Mouse (Mus musculus) testis, adult 2 months (tissue): ENCODE results near the gene Glipr2. TPM values are rescaled to one million over a fixed set of nuclear protein-coding genes. Genes with fewer than 3 reads are reported as not detected.

Experiments used
- H3K27ac ChIP-seq: fragments of 200-500 bp; 2 replicates; pipeline ENCODE4 v1.5.1; 2012; ENCODE audit warnings: low read depth, low read length; ENCODE audit not compliant: control insufficient read depth, insufficient read depth
- H3K27me3 ChIP-seq: fragments of 200-500 bp; 2 replicates; pipeline ENCODE4 v1.6.1; 2012; ENCODE audit warnings: mild to moderate bottlenecking, low read length, moderate library complexity; ENCODE audit not compliant: control insufficient read depth, insufficient read depth
- H3K36me3 ChIP-seq: fragments of 200-500 bp; 2 replicates; pipeline ENCODE4 v1.6.1; 2012; ENCODE audit warnings: mild to moderate bottlenecking, low read length; ENCODE audit not compliant: control insufficient read depth, insufficient read depth
- H3K4me1 ChIP-seq: fragments of 200-500 bp; 2 replicates; pipeline ENCODE4 v1.6.1; 2012; ENCODE audit warnings: low read length; ENCODE audit not compliant: control insufficient read depth, insufficient read depth
- H3K4me3 ChIP-seq: fragments of 200-500 bp; 2 replicates; pipeline ENCODE4 v1.5.1; 2012; ENCODE audit warnings: low read depth, mild to moderate bottlenecking, low read length, moderate library complexity, mixed read lengths; ENCODE audit not compliant: control insufficient read depth
- CTCF ChIP-seq: fragments of 200-500 bp; IDR thresholded peaks from 2 replicates; pipeline ENCODE4 v1.5.1; 2012; ENCODE audit warnings: low read depth, mild to moderate bottlenecking, inconsistent platforms, low read length, moderate library complexity; ENCODE audit not compliant: control insufficient read depth, insufficient read depth, insufficient replicate concordance
- POLR2A ChIP-seq: fragments of 200-500 bp; IDR thresholded peaks from 2 replicates; pipeline ENCODE4 v1.6.1; 2012; ENCODE audit warnings: low read depth, mild to moderate bottlenecking, inconsistent platforms, low read length, moderate library complexity; ENCODE audit not compliant: control insufficient read depth
- polyA plus RNA-seq: library from polyadenylated mRNA; depleted of rRNA; stranded (reverse); fragments of >200 nt; gene quantifications from 2 replicates; pipeline ENCODE4 v1.2.3, GENCODE M21; 2012

Gene Glipr2
- polyA plus RNA-seq, 1 experiment = 1.6 TPM

DNA sequence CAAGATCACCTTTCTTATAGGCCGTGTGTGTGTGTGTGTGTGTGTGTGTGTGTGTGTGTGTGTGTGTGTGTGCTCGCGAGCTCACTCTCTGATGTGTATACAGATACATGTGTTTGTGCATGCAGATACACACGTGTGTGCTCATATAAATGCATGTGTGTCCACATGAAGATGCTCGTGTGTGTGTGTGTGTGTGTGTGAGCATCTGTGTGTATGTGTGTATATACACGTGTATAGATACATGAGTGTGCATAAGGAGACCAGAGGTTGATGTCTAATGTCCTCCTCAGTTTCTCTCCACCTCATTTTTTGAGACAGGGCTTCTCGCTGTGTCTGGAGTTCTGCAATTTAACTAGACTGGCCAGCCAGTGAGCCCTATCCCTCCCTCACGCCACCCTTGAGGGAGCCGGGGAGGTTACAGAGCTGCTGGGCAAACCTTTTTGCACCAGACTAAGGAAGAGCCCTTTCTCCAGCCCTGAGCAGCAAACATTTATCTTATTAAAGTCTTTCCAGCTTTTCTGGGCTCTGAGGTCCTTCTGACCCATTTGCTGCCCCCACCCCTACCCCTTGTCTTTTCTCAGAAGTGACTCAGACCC, 14.4 kb downstream of the Glipr2 start:
- no peaks in the 10 kb centered on the region for H3K27me3 ChIP-seq
- H3K27ac ChIP-seq = no peak overlapping the region
- TF ChIP-seq POLR2A (no peak), CTCF (no peak)
- no peaks in the 10 kb centered on the region for H3K36me3 ChIP-seq
- no peak overlapping the region for H3K4me3 ChIP-seq
- peaks cover 2% of the 10 kb centered on the region; the same call in 1 of the 2 replicates for H3K4me1 ChIP-seq

GRCm38 (mm10) chr4:43972137-43972591, 15.0 kb downstream of the Glipr2 start:
- TF ChIP-seq POLR2A (no peak), CTCF (no peak)
- peaks cover 2% of the 10 kb centered on the region; the same call in 1 of the 2 replicates for H3K4me1 ChIP-seq
- no peaks in the 10 kb centered on the region for H3K27me3 ChIP-seq
- no peak overlapping the region for H3K4me3 ChIP-seq
- no peaks in the 10 kb centered on the region for H3K36me3 ChIP-seq
- no peak overlapping the region for H3K27ac ChIP-seq

- Histone ChIP-seq H3K27me3 (no peaks in the 10 kb centered on the region), H3K4me3 (no peak overlapping the region), H3K27ac (no peak overlapping the region), H3K4me1 (peaks cover 4% of the 10 kb centered on the region; the same call in 1 of the 2 replicates), H3K36me3 (no peaks in the 10 kb centered on the region)
- TF ChIP-seq POLR2A (no peak), CTCF (no peak)
Observed at GRCm38 (mm10) chr4:43973526-43973981, 16.4 kb downstream of the Glipr2 start.

GRCm38 (mm10) chr4:43974914-43975616, 17.9 kb downstream of the Glipr2 start:
- peaks cover 2% of the 10 kb centered on the region for H3K4me1 ChIP-seq
- no peak overlapping the region for H3K27ac ChIP-seq
- no peaks in the 10 kb centered on the region for H3K27me3 ChIP-seq
- TF ChIP-seq CTCF (no peak), POLR2A (no peak)
- no peak overlapping the region for H3K4me3 ChIP-seq
- H3K36me3 ChIP-seq = no peaks in the 10 kb centered on the region

DNA sequence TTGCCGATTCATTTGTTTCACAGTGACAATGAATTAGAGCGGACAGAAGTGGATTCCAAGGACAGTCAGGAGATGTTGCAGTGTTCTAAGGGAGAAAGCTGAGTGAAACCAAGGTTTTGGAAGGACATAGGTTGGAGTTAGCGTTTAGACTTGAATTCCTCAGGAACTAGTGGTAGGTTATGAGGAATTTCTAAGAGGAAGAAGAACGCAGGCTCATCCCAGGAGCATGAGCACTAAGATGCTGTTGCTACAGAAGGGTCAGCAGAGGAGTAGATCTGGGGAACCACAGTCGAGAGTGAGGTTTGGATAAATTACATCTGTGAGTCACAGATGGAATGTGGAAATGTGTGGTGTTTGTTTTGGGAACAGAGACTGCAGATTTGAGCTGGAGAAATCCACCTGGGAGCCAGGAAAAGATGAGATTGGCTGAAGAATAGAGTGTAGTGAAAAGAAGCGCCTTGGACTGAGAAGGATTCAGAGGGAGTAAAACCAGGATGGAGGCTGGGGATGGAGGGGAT, 19.1 kb downstream of the Glipr2 start:
- H3K4me3 ChIP-seq = no peak overlapping the region
- H3K27ac ChIP-seq = no peak overlapping the region
- H3K36me3 ChIP-seq = no peaks in the 10 kb centered on the region
- TF ChIP-seq POLR2A (no peak), CTCF (no peak)
- peaks cover 2% of the 10 kb centered on the region for H3K4me1 ChIP-seq
- no peaks in the 10 kb centered on the region for H3K27me3 ChIP-seq

GRCm38 (mm10) chr4:43978521-43979443, 21.6 kb downstream of the Glipr2 start:
- H3K36me3 ChIP-seq = no peaks in the 10 kb centered on the region
- H3K27ac ChIP-seq = peak overlapping the region; percentile 59
- H3K4me1 ChIP-seq = peaks cover 14% of the 10 kb centered on the region
- H3K27me3 ChIP-seq = peaks cover 2% of the 10 kb centered on the region; the same call in 1 of the 2 replicates
- H3K4me3 ChIP-seq = no peak overlapping the region
- TF ChIP-seq POLR2A (no peak), CTCF (no peak)

DNA sequence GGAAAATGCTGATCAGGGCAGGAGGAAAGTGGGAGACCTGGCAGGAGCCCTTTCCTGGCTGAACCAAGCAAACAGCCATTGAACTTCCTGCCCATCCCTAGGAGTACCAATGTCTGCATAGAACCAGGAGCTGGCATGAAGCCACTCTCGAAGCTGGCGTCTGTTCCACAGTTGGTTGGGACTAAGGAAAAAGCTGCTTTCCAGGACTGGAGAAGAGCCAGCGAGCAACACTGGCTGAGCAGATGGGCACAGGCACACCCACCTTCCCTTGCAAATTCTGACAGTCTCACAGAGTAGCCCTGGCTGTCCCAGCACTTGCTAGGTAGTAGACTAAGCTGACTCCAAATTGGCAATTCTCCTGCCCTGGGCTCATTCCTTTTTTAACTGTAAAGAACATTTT, 22.5 kb downstream of the Glipr2 start:
- H3K4me1 ChIP-seq = peaks cover 14% of the 10 kb centered on the region
- no peak for TF ChIP-seq CTCF
- TF ChIP-seq POLR2A = no peak
- H3K4me3 ChIP-seq = no peak overlapping the region
- no peak overlapping the region for H3K27ac ChIP-seq
- no peaks in the 10 kb centered on the region for H3K36me3 ChIP-seq
- H3K27me3 ChIP-seq = peaks cover 2% of the 10 kb centered on the region; the same call in 1 of the 2 replicates
